Mouse (Mus musculus): ENCODE data around the gene Foxf1. TPM values are rescaled to one million over a fixed set of nuclear protein-coding genes. Genes with fewer than 3 reads are reported as not detected.
A peak's percentile ranks its signal among the peaks of the same experiment; 100 is the strongest.

Foxf1 gene
- polyA plus RNA-seq, 1 experiment from 2014 or later, result 0.93 TPM

DNA sequence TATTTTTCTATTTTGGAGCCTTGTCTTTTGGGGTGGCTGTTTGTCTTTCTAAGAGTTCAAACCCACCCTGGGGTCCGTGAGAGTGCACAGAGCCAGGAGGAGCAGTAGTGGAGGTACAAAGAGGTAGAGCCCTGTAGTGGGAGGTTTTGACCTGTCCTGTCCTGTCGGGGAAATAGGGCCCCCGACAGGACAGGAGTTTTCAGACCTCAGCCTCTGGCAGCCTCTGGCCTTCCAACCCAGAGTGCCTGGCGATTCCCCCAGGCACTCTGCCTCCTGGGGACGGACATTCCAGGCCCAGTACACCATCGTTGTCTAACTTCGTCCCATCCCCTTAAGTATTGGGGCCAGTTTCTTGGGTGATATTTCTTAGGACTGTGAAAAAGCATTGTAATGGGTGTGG, 38.2 kb downstream of the Foxf1 start:
- ATAC-seq (ENCODE audit: low FRiP score, low TSS enrichment), result no peak
- 22% methylated on average over 7 of the region's 7 CpGs for WGBS
- H3K36me3 ChIP-seq (ENCODE audit: control insufficient read depth, insufficient read depth, low read length), result peaks cover 41% of the 10 kb centered on the region
- peak overlapping the region; percentile 92 for H3K4me3 ChIP-seq (ENCODE audit: low read length)
- H3K27me3 ChIP-seq (ENCODE audit: control insufficient read depth, insufficient read depth, low read length), result peaks cover 21% of the 10 kb centered on the region
- H3K4me2 ChIP-seq (replicated peaks; ENCODE audit: low read depth, low read length), result peak overlapping the region; percentile 57
- H3K9ac ChIP-seq (ENCODE audit: low read depth, low read length), result peak overlapping the region; percentile 98
- H3K9me3 ChIP-seq (ENCODE audit: control insufficient read depth, low read length), result no peaks in the 10 kb centered on the region
- H3K27ac ChIP-seq (ENCODE audit: low read depth, low read length), result peak overlapping the region; percentile 37; the same call in 1 of the 2 replicates
- H3K4me1 ChIP-seq (ENCODE audit: control insufficient read depth, insufficient read depth, low read length), result peaks cover 41% of the 10 kb centered on the region; the same call in 1 of the 2 replicates

DNA sequence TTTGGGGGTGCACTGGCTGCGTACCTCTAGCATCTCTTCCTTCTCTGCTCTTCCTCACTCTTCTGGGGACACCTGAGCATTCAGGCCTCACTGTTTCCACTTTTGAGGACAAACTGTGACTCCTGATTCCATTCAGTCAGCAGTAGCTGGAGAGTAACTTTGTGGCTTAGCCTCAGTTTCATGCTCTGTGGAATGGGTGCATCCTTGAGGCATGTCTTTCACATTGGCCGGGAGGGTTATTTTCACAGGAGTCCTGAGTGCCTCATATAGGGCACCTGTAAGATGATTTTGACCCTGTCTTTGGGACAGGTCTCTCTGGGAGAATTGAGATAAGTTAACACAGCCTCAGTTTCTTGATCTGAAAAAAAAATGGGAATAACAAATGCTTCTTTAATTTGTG, 38.9 kb downstream of the Foxf1 start:
- peaks cover 24% of the 10 kb centered on the region for H3K27me3 ChIP-seq (ENCODE audit: control insufficient read depth, insufficient read depth, low read length)
- peak overlapping the region; percentile 57; the same call in 1 of the 2 replicates for H3K4me2 ChIP-seq (replicated peaks; ENCODE audit: low read depth, low read length)
- peaks cover 46% of the 10 kb centered on the region for H3K4me1 ChIP-seq (ENCODE audit: control insufficient read depth, insufficient read depth, low read length)
- H3K9me3 ChIP-seq (ENCODE audit: control insufficient read depth, low read length), result no peaks in the 10 kb centered on the region
- H3K9ac ChIP-seq (ENCODE audit: low read depth, low read length), result no peak overlapping the region
- no peak for ATAC-seq (ENCODE audit: low FRiP score, low TSS enrichment)
- WGBS, result 73% methylated on average over 2 of the region's 2 CpGs
- peaks cover 33% of the 10 kb centered on the region for H3K36me3 ChIP-seq (ENCODE audit: control insufficient read depth, insufficient read depth, low read length)
- H3K27ac ChIP-seq (ENCODE audit: low read depth, low read length), result no peak overlapping the region
- no peak overlapping the region for H3K4me3 ChIP-seq (ENCODE audit: low read length)

DNA sequence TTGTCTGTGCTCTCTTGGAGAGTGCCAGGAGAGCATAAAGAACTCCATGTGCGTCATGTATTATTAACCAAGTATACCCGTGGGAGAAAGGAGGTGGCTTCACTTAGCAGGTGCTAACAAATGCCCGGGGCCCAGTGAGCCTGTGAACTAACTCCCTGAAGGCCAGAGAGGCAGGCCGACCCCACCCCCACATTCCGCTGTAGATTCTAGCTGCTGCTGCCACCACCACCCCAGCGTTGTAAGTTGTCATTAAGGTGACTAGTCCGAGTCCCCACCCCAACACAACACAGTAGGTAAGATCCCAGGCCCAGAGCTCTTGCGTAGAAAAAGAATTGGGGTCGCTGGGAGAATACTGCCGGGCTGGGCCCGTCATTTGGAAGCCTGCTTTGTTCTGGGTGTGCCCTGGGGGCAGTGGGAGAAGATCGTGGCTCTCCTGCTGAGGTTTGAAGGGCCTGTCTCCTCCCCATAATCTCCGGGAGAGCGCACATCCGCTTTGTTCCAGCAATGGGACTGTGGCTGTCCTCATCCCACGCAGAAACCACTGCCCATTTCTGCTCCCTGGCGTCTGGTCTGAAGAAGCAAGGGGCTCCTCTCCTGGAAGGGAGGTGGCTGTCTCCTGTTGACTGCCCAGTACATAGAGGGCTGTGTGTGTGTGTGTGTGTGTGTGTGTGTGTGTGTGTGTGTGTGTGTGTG, 40.5 kb downstream of the Foxf1 start:
- peak; percentile 63 for ATAC-seq (ENCODE audit: low FRiP score, low TSS enrichment)
- H3K4me2 ChIP-seq (replicated peaks; ENCODE audit: low read depth, low read length), result peak overlapping the region; percentile 57
- H3K36me3 ChIP-seq (ENCODE audit: control insufficient read depth, insufficient read depth, low read length), result peaks cover 27% of the 10 kb centered on the region
- peaks cover 56% of the 10 kb centered on the region for H3K4me1 ChIP-seq (ENCODE audit: control insufficient read depth, insufficient read depth, low read length)
- peak overlapping the region; percentile 94 for H3K27ac ChIP-seq (ENCODE audit: low read depth, low read length)
- H3K27me3 ChIP-seq (ENCODE audit: control insufficient read depth, insufficient read depth, low read length), result peaks cover 38% of the 10 kb centered on the region
- peak overlapping the region; percentile 48; the same call in 1 of the 2 replicates for H3K9ac ChIP-seq (ENCODE audit: low read depth, low read length)
- WGBS, result 3% methylated on average over 17 of the region's 17 CpGs
- H3K9me3 ChIP-seq (ENCODE audit: control insufficient read depth, low read length), result no peaks in the 10 kb centered on the region
- peak overlapping the region; percentile 38 for H3K4me3 ChIP-seq (ENCODE audit: low read length)

DNA sequence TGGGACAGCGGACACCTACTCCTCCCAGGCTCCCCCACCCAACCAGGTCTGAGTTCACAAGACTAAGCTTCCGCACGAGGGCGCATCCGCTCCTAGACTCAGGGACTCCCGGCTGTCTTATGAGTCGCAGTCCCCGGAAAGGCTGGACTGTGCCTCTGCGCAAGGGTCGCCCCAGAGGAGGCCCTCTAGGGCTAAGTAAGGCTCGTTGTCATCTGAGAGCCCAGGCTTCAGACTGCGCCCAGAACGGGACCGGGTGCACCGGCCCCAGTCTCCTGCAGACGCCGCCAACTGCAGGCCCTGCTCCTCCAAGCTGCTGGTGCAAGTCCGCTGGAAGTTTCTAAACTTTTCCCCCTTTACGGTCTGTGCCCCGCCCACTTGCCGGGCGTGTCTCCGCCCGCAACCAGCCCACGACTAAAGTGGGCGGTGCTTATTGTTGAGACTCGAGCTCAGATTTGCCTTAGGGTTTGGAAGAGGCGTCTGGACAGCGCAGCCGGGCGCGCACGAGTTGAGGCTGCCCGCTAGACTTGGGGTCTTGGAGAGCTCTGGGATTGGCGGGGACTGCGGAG, 41.2 kb downstream of the Foxf1 start:
- Histone ChIP-seq H3K4me2 (replicated peaks; ENCODE audit: low read depth, low read length) (peak overlapping the region; percentile 57), H3K4me1 (ENCODE audit: control insufficient read depth, insufficient read depth, low read length) (peaks cover 56% of the 10 kb centered on the region), H3K9ac (ENCODE audit: low read depth, low read length) (peak overlapping the region; percentile 48; the same call in 1 of the 2 replicates), H3K9me3 (ENCODE audit: control insufficient read depth, low read length) (no peaks in the 10 kb centered on the region), H3K4me3 (ENCODE audit: low read length) (peak overlapping the region; percentile 38), H3K27me3 (ENCODE audit: control insufficient read depth, insufficient read depth, low read length) (peaks cover 41% of the 10 kb centered on the region), H3K36me3 (ENCODE audit: control insufficient read depth, insufficient read depth, low read length) (peaks cover 27% of the 10 kb centered on the region), H3K27ac (ENCODE audit: low read depth, low read length) (peak overlapping the region; percentile 94)
- ATAC-seq (ENCODE audit: low FRiP score, low TSS enrichment), result peak; percentile 84
- under 1% methylated on average over 36 of the region's 36 CpGs for WGBS

DNA sequence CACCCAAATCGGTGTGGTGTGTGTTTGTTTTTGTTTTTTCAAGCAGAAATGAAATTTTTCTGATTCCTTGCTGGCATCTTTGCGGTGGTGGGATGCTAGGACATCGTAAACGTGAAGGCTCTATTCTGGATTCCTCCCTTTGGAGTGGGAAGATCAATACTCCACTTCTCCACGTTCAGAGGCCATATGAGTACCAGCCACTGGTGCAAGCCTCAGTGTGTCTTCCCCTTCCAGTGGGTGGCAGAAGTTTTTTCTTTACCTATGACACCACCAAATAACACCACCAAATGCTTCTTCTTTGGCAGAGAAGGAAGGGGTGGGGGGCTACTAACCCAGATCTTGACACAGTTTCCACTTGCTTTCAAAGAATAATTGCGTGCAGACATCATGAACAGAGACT, 42.0 kb downstream of the Foxf1 start:
- Histone ChIP-seq H3K4me2 (replicated peaks; ENCODE audit: low read depth, low read length) (peak overlapping the region; percentile 57), H3K27ac (ENCODE audit: low read depth, low read length) (peak overlapping the region; percentile 94; the same call in 1 of the 2 replicates), H3K4me1 (ENCODE audit: control insufficient read depth, insufficient read depth, low read length) (peaks cover 56% of the 10 kb centered on the region), H3K4me3 (ENCODE audit: low read length) (peak overlapping the region; percentile 38), H3K9me3 (ENCODE audit: control insufficient read depth, low read length) (no peaks in the 10 kb centered on the region), H3K36me3 (ENCODE audit: control insufficient read depth, insufficient read depth, low read length) (peaks cover 19% of the 10 kb centered on the region), H3K9ac (ENCODE audit: low read depth, low read length) (peak overlapping the region; percentile 48; the same call in 1 of the 2 replicates), H3K27me3 (ENCODE audit: control insufficient read depth, insufficient read depth, low read length) (peaks cover 44% of the 10 kb centered on the region)
- 12% methylated on average over 6 of the region's 6 CpGs for WGBS
- no peak for ATAC-seq (ENCODE audit: low FRiP score, low TSS enrichment)

DNA sequence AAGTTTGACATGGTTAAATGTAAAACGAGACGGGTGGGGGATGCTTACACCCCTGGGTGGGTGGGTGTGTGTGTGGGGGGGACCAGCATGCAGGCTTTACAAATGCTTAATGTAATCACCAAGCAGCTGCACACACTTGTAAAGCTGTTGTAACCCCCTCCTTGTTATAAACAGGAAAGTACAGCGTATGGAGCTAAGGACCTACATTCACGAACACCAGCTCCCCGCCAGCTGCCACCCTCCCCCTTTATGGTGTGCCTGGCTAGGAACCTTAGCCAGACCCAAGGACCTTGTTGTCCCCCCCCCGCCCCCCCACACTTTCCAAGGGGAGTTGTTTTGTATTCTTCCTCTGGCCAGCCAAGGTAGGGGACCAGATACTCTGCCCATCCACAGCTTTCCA, 42.5 kb downstream of the Foxf1 start:
- 20% methylated on average over 6 of the region's 6 CpGs for WGBS
- Histone ChIP-seq H3K36me3 (ENCODE audit: control insufficient read depth, insufficient read depth, low read length) (peaks cover 15% of the 10 kb centered on the region), H3K27me3 (ENCODE audit: control insufficient read depth, insufficient read depth, low read length) (peaks cover 43% of the 10 kb centered on the region), H3K4me1 (ENCODE audit: control insufficient read depth, insufficient read depth, low read length) (peaks cover 52% of the 10 kb centered on the region), H3K27ac (ENCODE audit: low read depth, low read length) (no peak overlapping the region; the same call in 1 of the 2 replicates), H3K9ac (ENCODE audit: low read depth, low read length) (peak overlapping the region; percentile 8; the same call in 1 of the 2 replicates), H3K9me3 (ENCODE audit: control insufficient read depth, low read length) (no peaks in the 10 kb centered on the region), H3K4me3 (ENCODE audit: low read length) (peak overlapping the region; percentile 38; the same call in 1 of the 2 replicates), H3K4me2 (replicated peaks; ENCODE audit: low read depth, low read length) (peak overlapping the region; percentile 57)
- no peak for ATAC-seq (ENCODE audit: low FRiP score, low TSS enrichment)

DNA sequence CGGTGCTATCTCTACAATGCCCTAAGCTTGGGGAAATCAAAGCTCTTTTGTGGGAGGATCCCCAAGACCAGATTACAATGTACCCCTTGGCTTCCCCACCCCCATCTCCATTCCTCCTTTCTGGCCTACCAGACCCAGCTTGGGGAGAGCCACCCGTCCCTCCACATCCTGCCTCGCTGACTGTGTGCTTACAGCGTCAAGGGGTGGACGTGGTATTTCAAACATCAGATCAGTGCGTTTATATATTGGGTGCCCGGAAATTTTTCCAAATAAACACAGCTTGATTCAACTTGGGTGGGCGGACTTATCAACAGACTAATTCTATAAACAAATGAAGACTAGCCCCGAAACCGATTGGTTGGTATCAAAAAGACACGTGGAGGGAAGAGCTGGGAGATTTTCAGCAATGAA, 43.1 kb downstream of the Foxf1 start:
- H3K27ac ChIP-seq (ENCODE audit: low read depth, low read length), result no peak overlapping the region; the same call in 1 of the 2 replicates
- no peaks in the 10 kb centered on the region for H3K9me3 ChIP-seq (ENCODE audit: control insufficient read depth, low read length)
- 19% methylated on average over 11 of the region's 11 CpGs for WGBS
- H3K9ac ChIP-seq (ENCODE audit: low read depth, low read length), result no peak overlapping the region
- H3K4me1 ChIP-seq (ENCODE audit: control insufficient read depth, insufficient read depth, low read length), result peaks cover 46% of the 10 kb centered on the region
- peaks cover 40% of the 10 kb centered on the region for H3K27me3 ChIP-seq (ENCODE audit: control insufficient read depth, insufficient read depth, low read length)
- H3K4me2 ChIP-seq (replicated peaks; ENCODE audit: low read depth, low read length), result peak overlapping the region; percentile 62
- no peak for ATAC-seq (ENCODE audit: low FRiP score, low TSS enrichment)
- H3K4me3 ChIP-seq (ENCODE audit: low read length), result no peak overlapping the region
- peaks cover 9% of the 10 kb centered on the region for H3K36me3 ChIP-seq (ENCODE audit: control insufficient read depth, insufficient read depth, low read length)

DNA sequence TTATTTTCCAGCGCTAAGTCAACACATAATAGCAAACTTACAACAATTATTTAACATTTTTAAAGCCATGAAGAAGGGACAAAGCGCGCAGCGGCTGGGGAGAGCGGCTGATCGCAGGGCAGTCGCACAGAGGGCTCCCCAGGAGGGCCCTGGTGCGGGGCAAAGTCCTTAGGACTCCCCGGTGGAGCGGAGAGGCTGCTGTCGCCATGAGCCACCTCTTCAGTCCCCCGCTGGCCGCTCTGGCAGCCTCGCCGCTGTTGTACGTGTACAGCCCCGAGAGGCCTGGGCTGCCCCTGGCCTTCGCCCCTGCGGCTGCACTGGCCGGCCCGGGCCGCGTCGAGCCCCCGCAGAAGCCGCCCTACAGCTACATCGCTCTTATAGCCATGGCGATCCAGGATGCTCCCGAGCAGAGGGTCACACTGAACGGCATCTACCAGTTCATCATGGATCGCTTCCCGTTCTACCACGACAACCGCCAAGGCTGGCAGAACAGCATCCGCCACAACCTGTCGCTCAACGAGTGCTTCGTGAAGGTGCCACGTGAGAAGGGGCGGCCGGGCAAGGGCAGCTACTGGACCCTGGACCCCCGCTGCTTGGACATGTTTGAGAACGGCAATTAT, 43.7 kb downstream of the Foxf1 start, which contains the start of gene Foxl1:
Foxl1 (plus strand) TSS at position 185 of the 620 bp plus-strand sequence.
- Histone ChIP-seq H3K9ac (ENCODE audit: low read depth, low read length) (peak within 1 kb of the TSS; percentile 68), H3K4me2 (replicated peaks; ENCODE audit: low read depth, low read length) (peak within 1 kb of the TSS; percentile 62), H3K36me3 (ENCODE audit: control insufficient read depth, insufficient read depth, low read length) (peaks cover 3% of the 10 kb centered on the region; the same call in 1 of the 2 replicates), H3K9me3 (ENCODE audit: control insufficient read depth, low read length) (no peaks in the 10 kb centered on the region), H3K4me1 (ENCODE audit: control insufficient read depth, insufficient read depth, low read length) (peaks cover 44% of the 10 kb centered on the region), H3K27me3 (ENCODE audit: control insufficient read depth, insufficient read depth, low read length) (peaks cover 40% of the 10 kb centered on the region), H3K27ac (ENCODE audit: low read depth, low read length) (peak within 1 kb of the TSS; percentile 91), H3K4me3 (ENCODE audit: low read length) (peak within 1 kb of the TSS; percentile 40)
- 3% methylated on average over 43 of the region's 43 CpGs for WGBS
- ATAC-seq (ENCODE audit: low FRiP score, low TSS enrichment), result no peak
